Mouse (Mus musculus): ENCODE measurements around the gene Fxr2.
"Not testable (repeated sequence)": the region's sequence is repeated elsewhere in the genome, so short reads cannot be mapped to it uniquely, and the experiment has no call there.

Fxr2 gene

DNA sequence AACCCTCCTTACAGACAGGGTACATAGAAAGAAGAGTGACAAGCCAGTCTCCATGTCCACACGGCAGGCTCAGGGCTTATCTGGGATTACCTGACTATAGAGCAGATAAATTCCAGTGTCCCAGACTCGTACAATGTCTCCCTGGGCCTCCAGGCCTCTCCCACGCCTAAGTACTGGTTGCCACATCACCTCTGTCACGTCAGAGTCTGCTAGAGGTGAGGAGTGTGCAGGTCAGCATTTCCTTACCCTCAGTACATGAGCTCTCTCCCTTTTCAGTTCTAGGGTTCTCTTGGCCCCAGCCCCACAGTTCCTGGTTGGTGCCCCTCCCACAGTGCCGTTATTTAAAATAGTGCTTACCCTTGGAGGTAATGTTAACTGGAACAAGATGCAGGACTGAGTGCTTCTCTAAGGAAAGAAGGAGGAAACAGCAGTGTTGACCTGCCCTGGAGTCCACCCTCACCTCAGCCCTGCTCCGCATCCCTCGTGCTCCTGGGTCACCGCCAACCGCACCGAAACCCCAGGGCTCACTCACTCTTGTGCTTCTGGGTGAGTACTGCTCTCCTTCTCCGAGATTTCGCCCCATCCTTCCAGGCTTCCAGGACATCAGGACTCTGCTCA, 51.4 kb downstream of the Fxr2 start:
- in situ Hi-C loops (cut with MboI): no loop called here

DNA sequence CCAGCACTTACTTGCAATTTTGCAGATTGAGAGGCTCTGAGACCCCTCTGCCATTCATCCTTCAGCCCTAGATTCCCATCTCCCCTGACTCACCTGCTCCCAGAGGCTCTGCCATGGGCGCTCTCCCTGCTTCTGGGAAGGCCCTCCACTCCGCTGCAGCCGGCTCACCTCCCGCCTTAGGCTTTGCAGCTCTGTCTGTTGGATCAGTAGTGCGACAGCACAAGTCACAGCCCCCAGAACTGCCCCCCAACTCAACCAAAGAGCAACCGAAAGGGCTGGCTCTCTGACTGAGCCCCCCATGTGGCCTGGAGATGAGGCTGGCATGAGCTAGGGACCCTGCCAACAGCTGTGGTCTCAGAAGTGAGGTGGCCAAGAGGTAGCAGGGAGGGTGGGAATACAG, 52.1 kb downstream of the Fxr2 start:
- in situ Hi-C loops (cut with MboI): no loop called here

- in situ Hi-C loops (cut with MboI): no loop called here
Observed at GRCm38 (mm10) chr11:69685526-69686148, 52.8 kb downstream of the Fxr2 start, which contains the start of gene Tnfsf13. Gene Tnfsf13, minus strand, starts transcription at chr11:69685784.

DNA sequence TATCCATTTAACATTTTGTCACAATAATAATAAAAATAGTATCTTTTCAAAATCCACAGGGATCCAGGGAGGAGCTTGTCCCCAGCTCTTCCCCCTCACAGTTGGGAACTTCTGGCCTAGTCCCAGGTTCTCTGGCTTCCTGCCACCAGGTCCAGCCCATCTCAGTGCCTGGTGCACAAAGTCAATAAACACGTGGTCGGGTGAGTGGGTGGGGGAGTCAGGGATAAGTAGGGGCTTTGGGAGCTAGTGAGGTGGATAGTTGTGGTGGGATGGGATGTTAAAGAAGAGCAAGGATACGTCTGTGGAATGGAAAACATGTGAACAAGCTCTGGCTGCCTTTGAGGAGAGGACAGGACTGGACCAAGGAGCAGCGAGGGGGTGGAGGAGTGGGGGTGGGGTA, 53.6 kb downstream of the Fxr2 start:
- in situ Hi-C loops (cut with MboI): no loop called here

- in situ Hi-C loops (cut with MboI): no loop called here
Observed at GRCm38 (mm10) chr11:69687061-69687460, 54.3 kb downstream of the Fxr2 start.

DNA sequence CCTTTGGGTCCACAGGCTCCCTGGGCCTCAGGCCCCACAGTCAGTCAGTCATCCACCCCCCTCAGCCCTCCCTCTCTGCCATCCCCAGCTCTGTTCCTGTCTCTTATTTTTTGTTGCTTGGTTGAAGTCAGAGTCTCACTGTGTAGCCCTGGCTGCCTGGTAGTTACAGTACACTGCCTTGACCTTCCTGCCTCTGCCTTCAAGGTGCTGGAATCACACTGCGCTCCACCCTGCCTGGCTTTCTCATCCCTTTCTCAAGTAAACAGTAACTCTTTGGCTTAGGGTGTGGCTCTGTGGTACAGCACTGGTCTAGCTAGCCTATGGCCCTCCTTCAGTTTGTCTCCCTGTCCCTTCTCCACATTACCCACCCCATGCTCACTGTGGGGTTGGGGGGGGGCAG, 57.1 kb downstream of the Fxr2 start:
- in situ Hi-C loops (cut with MboI): no loop called here

- in situ Hi-C loops (cut with MboI): no loop called here
Observed at GRCm38 (mm10) chr11:69692196-69692811, 59.5 kb downstream of the Fxr2 start.

GRCm38 (mm10) chr11:69692863-69693262, 60.1 kb downstream of the Fxr2 start:
- in situ Hi-C loops (cut with MboI): no loop called here

DNA sequence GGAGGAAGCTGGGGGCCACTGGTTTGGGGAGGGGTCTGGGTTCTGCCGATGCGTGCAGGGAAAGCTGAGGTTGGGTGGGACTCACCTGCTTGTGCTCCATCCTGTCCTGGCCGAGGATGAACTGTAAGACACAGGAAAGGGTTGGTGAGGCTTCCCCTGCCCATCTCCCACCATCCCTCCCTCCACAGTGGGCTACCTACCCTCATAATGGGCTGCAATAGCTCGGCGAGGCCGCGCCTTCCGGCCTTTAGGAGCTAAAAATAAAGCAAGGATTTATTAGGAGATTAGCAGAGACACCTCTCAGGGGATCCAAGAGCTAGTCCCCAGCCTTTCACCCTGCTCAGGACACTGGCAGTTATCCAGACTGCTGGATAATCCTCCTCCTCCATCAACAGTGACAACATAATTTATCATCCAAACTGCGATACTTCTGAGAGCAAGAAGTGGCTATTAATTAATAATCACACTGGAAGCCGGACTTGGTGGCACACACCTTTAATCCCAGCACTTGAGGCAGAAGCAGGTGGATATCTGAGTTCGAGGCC, 60.7 kb downstream of the Fxr2 start:
- in situ Hi-C loops (cut with MboI): no loop called here

GRCm38 (mm10) chr11:69695046-69695360, 62.2 kb downstream of the Fxr2 start:
- in situ Hi-C loops (cut with MboI): no loop called here

DNA sequence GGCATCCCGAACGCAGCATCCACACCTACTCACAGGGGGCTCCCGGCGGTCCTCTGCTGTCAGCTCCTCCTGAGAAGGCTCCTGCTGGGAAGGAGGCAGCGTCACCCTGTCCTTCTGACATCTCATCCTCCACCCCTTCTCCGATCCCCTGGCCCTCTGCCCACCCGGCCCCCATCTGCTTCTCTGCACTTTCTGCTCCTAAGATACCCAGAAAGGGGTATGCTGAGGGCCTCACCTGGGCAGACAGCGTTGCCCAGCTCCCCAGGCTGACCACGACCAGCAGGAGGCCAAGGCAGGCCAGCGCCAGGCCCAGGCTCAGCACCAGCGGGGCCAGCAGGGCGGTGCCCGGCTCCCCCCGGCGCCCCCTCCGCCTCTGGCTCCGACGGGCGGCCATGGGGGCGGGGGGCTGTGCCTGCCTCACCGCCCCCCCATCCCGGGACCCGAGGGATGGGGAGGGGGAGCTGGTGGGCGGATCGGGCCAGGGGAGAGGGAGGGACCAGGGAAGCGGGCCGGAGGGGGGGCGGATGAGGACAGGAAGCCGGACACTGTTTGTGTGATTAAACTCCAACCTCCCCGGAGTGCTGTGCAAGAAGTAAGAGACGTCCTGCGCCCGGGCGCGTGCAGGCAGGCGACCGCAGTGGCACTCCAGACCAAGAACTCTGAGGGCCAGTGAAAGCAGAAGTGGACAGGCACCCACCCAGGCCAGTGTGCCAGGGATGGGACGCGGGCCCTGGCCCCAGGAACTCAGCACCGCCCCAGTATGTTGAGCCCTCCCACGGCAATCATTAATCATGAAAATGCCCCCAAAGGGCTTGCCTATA, 62.8 kb downstream of the Fxr2 start, which contains the start of the genes Tnfsf12 and Tnfsfm13:
TSS of gene Tnfsf12 (minus strand) at position 489 of the 821 bp plus-strand sequence.
TSS of gene Tnfsfm13 (minus strand) at position 738 of the 821 bp plus-strand sequence.
- in situ Hi-C loops (cut with MboI): no loop called here

- in situ Hi-C loops (cut with MboI): no loop called here
Observed at GRCm38 (mm10) chr11:69697396-69697795, 64.6 kb downstream of the Fxr2 start.

GRCm38 (mm10) chr11:69698574-69698973, 65.8 kb downstream of the Fxr2 start:
- in situ Hi-C loops (cut with MboI): no loop called here

DNA sequence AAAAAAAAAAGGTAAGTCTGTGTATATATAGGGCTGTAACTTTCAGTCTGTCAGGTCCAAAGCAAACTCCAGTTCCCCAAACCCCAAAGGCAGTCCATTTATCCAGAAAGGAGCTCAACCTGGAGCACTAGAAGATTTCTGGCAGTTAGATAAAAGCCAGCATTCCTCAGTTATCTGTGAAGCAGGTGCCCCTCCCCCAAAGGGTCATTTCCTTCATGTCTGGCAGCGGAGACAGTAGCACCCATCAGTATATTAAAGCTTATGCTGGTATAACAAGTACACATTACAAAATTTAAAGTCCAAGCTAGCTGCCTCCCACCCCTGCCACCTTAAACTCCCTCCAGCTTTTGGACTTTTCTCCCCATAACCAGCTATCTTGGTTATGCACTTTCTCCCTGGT, 66.8 kb downstream of the Fxr2 start:
- in situ Hi-C loops (cut with MboI): no loop called here

- in situ Hi-C loops (cut with MboI): not testable (repeated sequence)
Observed at GRCm38 (mm10) chr11:69702886-69703285, 70.1 kb downstream of the Fxr2 start.
